Mouse (Mus musculus) cerebellum, postnatal 4 days (tissue): ENCODE results near the gene Cldn10.
"Not testable (repeated sequence)": the region's sequence is repeated elsewhere in the genome, so short reads cannot be mapped to it uniquely, and the experiment has no call there.

Experiments
- DNase-seq, 2 experiments: peaks; one replicate each; pipeline ENCODE4 v3.0.0; 2022; ENCODE audit warnings: low spot score in 2 of 2, mixed read lengths in 1 of 2

Cldn10 gene

GRCm38 (mm10) chr14:118782241-118782640 is 5.5 kb upstream of the Cldn10 start:
- DNase-seq, result no peak

- no peak for DNase-seq
These were observed 4.3 kb upstream of the Cldn10 start for GRCm38 (mm10) chr14:118783326-118783935.

GRCm38 (mm10) chr14:118790217-118790616 is 2.5 kb downstream of the Cldn10 start:
- DNase-seq, result no peak

- DNase-seq, result no peak
These were observed 5.2 kb downstream of the Cldn10 start for GRCm38 (mm10) chr14:118792957-118793356.

- no peak for DNase-seq
These were observed 5.7 kb downstream of the Cldn10 start for GRCm38 (mm10) chr14:118793416-118793815.

- DNase-seq, result no peak
These were observed 6.5 kb downstream of the Cldn10 start for GRCm38 (mm10) chr14:118794196-118794595.

- DNase-seq, result no peak
These were observed 7.2 kb downstream of the Cldn10 start for GRCm38 (mm10) chr14:118794893-118795292.

GRCm38 (mm10) chr14:118795915-118796693 is 8.4 kb downstream of the Cldn10 start:
- DNase-seq, result no peak

GRCm38 (mm10) chr14:118796694-118797058 is 9.0 kb downstream of the Cldn10 start:
- no peak for DNase-seq

- DNase-seq, result no peak
These were observed 9.6 kb downstream of the Cldn10 start for GRCm38 (mm10) chr14:118797270-118797669.

GRCm38 (mm10) chr14:118799918-118800317 is 12.2 kb downstream of the Cldn10 start:
- no peak for DNase-seq

- DNase-seq, result no peak
These were observed 16.2 kb downstream of the Cldn10 start for GRCm38 (mm10) chr14:118803936-118804335.

- DNase-seq, result no peak
These were observed 16.6 kb downstream of the Cldn10 start for GRCm38 (mm10) chr14:118804351-118804750.

- DNase-seq, result no peak
These were observed 19.9 kb downstream of the Cldn10 start for GRCm38 (mm10) chr14:118807653-118808052.

- DNase-seq, result not testable (repeated sequence)
These were observed 20.5 kb downstream of the Cldn10 start for GRCm38 (mm10) chr14:118808183-118808582.

GRCm38 (mm10) chr14:118809686-118810085 is 22.0 kb downstream of the Cldn10 start:
- DNase-seq, result no peak

GRCm38 (mm10) chr14:118811256-118811655 is 23.5 kb downstream of the Cldn10 start:
- not testable (repeated sequence) for DNase-seq

- no peak for DNase-seq
These were observed 25.4 kb downstream of the Cldn10 start for GRCm38 (mm10) chr14:118813111-118813510.

- peak in 1 of 2 experiments; percentile 42 for DNase-seq
These were observed 28.8 kb downstream of the Cldn10 start for GRCm38 (mm10) chr14:118816503-118816902.

GRCm38 (mm10) chr14:118820111-118820510 is 32.4 kb downstream of the Cldn10 start:
- peak in 1 of 2 experiments; percentile 58 for DNase-seq

GRCm38 (mm10) chr14:118822816-118823215 is 35.1 kb downstream of the Cldn10 start:
- no peak for DNase-seq

- no peak for DNase-seq
These were observed 35.6 kb downstream of the Cldn10 start for GRCm38 (mm10) chr14:118823313-118823712.

GRCm38 (mm10) chr14:118826346-118826745 is 38.6 kb downstream of the Cldn10 start:
- DNase-seq, result no peak
